Mouse (Mus musculus) brain, embryonic 14.5 days (tissue): ENCODE data around the gene Tmem200c.

Source experiments
- CTCF ChIP-seq: fragments of 200-500 bp; IDR thresholded peaks from 2 replicates; pipeline ENCODE4 v1.5.1; 2012; ENCODE audit warnings: inconsistent platforms, mild to moderate bottlenecking, moderate library complexity, borderline replicate concordance; ENCODE audit not compliant: insufficient read depth, insufficient read length; ENCODE audit errors: extremely low read depth
- POLR2A ChIP-seq: fragments of 200-500 bp; IDR thresholded peaks from 2 replicates; pipeline ENCODE4 v1.6.1; 2012; ENCODE audit warnings: mild to moderate bottlenecking, inconsistent platforms, borderline replicate concordance; ENCODE audit not compliant: poor library complexity, insufficient read depth, insufficient read length, severe bottlenecking; ENCODE audit errors: extremely low read depth

GRCm38 (mm10) chr17:68793741-68794140 is 32.7 kb upstream of the Tmem200c start:
- TF ChIP-seq POLR2A: no peak
- no peak for TF ChIP-seq CTCF
